Mouse (Mus musculus): ENCODE data around the gene Gm5039. TPM values are rescaled to one million over a fixed set of nuclear protein-coding genes. Genes with fewer than 3 reads are reported as not detected.

Gene Gm5039
- not detected for polyA plus RNA-seq (2014; fragmentation: Illumina TruSeq; extraction: RNeasy Lipid Tissue Mini Kit (QIAGEN cat#74804); ENCODE audit: low read depth, low replicate concordance)

DNA sequence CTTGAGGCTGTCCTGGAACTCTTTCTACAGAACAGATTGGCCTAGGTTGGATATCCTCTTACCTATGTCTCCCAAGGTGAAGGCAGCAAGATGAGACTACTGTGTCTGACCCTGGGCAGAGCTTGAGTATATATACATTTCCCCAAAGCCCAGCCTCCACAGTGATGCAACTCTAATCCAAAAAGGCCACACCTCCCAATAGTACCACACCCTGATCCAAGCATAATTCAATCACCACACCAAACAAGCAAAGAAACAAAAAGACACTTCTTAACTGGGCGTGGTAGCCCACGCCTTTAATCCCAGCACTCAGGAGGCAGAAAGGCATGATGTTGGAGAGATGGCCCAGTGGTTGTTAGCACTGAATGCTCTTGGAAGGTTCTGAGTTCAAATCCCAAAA is at the start of gene Gm5039:
Gene Gm5039 (minus strand): TSS at position 101 of the 400 bp plus-strand sequence.

DNA sequence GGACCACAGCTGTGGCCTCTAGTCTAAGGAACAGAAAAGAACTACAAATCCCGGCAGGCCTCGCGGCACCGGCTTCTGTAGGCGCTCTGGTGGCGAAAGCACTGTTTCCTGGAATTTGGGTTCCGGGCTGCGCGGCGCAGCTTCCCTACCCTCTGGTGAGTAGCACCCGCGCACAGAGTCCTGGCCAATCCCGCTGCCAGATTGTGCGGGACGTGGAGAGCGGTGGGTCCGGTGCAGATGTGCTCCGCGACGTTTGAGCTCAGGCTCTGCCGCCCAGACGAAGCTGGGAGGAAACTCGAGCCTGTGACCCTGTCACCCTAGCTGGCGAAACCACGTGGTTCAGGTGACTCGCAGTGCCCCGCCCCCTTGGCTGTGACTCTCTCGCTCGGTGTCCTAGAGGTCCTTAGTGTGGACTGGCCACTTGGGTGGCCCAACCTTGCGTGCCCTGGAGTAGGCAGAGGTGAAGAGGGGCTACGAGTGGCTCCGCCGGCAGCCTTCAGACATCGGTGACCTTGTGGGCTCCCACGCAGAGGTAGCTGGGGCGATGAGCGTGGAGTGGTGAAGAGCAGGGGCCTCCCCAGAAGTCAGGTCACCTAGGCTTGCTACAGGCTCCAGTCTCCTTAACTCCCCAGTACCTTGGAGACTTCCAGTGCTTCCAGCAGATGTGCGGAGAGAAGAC is 36.8 kb upstream of the Gm5039 start, which contains the start of gene Adck1:
Gene Adck1 (plus strand): TSS at position 114 of the 679 bp plus-strand sequence.

GRCm38 (mm10) chr12:88274400-88274799 is 49.4 kb downstream of the Gm5039 start, which contains the start of gene Gm5662:
Gm5662 (minus strand) TSS chr12:88274500.

Other genes starting within 250 kb of the Gm5039 start
- gene Gm16368, start 240.3 kb downstream of the Gm5039 start, polyA plus RNA-seq (2014; fragmentation: Illumina TruSeq; extraction: RNeasy Lipid Tissue Mini Kit (QIAGEN cat#74804); ENCODE audit: low read depth, low replicate concordance): not detected
- not detected for gene Gm10436, start 141.9 kb downstream of the Gm5039 start, polyA plus RNA-seq (2014; fragmentation: Illumina TruSeq; extraction: RNeasy Lipid Tissue Mini Kit (QIAGEN cat#74804); ENCODE audit: low read depth, low replicate concordance)
- not detected for gene Gm8332, start 73.9 kb downstream of the Gm5039 start, polyA plus RNA-seq (2014; fragmentation: Illumina TruSeq; extraction: RNeasy Lipid Tissue Mini Kit (QIAGEN cat#74804); ENCODE audit: low read depth, low replicate concordance)
- not detected for gene Gm5662, start 49.5 kb downstream of the Gm5039 start, polyA plus RNA-seq (2014; fragmentation: Illumina TruSeq; extraction: RNeasy Lipid Tissue Mini Kit (QIAGEN cat#74804); ENCODE audit: low read depth, low replicate concordance)
- 34.9 TPM for gene Adck1, start 36.5 kb upstream of the Gm5039 start, polyA plus RNA-seq (2014; fragmentation: Illumina TruSeq; extraction: RNeasy Lipid Tissue Mini Kit (QIAGEN cat#74804); ENCODE audit: low read depth, low replicate concordance)